29 mouse cellular contexts compared by ENCODE assay signal in genomic region chr6:86768938-86769337, GRCm38 (mm10). TPM values are rescaled to one million over a fixed set of nuclear protein-coding genes. Genes with fewer than 3 reads are reported as not detected.
DNase-seq lines count a peak whose midpoint lies in the region; ATAC-seq and TF ChIP-seq lines count a peak whose summit lies in the region.
"Had no signal": no experiment of that assay in that cellular context is flagged by ENCODE, and none has a peak within 500 bp of the region (broad histone marks: within the 10 kb centered on the region; RNA-seq: fewer than 3 reads in every experiment).

No protein-coding gene starts in this region.

- no peak for ATAC-seq in intestine, postnatal 0 days
- no peak for ATAC-seq in stomach, postnatal 0 days (ENCODE audit: low FRiP score, low TSS enrichment)
- ATAC-seq: forebrain, embryonic 13.5 days; hindbrain, embryonic 16.5 days; liver, embryonic 12.5 days; liver, postnatal 0 days; midbrain, embryonic 15.5 days had no signal

- TF ChIP-seq EP300 in stomach, postnatal 0 days (optimal IDR thresholded peaks at IDR 0.05) = no peak

- no peak for TF ChIP-seq POLR2A in liver, adult 2 months (IDR thresholded peaks at IDR 0.05; ENCODE audit: extremely low read depth, insufficient read depth, low read length)

- H3K4me2 ChIP-seq in intestine, postnatal 0 days (replicated peaks; ENCODE audit: low read depth) = no peak overlapping the region
- H3K4me2 ChIP-seq in stomach, postnatal 0 days (replicated peaks; ENCODE audit: low read depth) = no peak overlapping the region
- H3K4me2 ChIP-seq: embryonic facial prominence, embryonic 15.5 days; forebrain, embryonic 13.5 days; heart, embryonic 15.5 days; limb, embryonic 12.5 days; liver, embryonic 12.5 days; midbrain, embryonic 15.5 days; neural tube, embryonic 15.5 days had no signal

- H3K4me3 ChIP-seq in gastrocnemius, adult 2 months = no peak overlapping the region
- no peak overlapping the region for H3K4me3 ChIP-seq in liver, adult 2 months (ENCODE audit: insufficient read depth, low read depth, low read length)
- H3K4me3 ChIP-seq in intestine, postnatal 0 days (ENCODE audit: low read depth, low read length) = no peak overlapping the region
- H3K4me3 ChIP-seq in stomach, postnatal 0 days (ENCODE audit: low read depth, low read length) = no peak overlapping the region
- no peak overlapping the region for H3K4me3 ChIP-seq in embryonic facial prominence, embryonic 10.5 days
- H3K4me3 ChIP-seq: embryonic facial prominence, embryonic 15.5 days; forebrain, embryonic 13.5 days; heart, embryonic 10.5 days; heart, embryonic 15.5 days; limb, embryonic 12.5 days; liver, embryonic 12.5 days; midbrain, embryonic 15.5 days; neural tube, embryonic 15.5 days had no signal

- no peaks in the 10 kb centered on the region for H3K79me2 ChIP-seq in liver, adult 2 months (ENCODE audit: control insufficient read depth, insufficient read depth, low read length)

- intact Hi-C loops in gastrocnemius, adult 2 months (cut with DNase I) = no loop called here

- no peaks in the 10 kb centered on the region for H3K36me3 ChIP-seq in liver, adult 2 months (ENCODE audit: control insufficient read depth, insufficient read depth, low read length)
- peaks cover 6% of the 10 kb centered on the region; the same call in 1 of the 2 replicates for H3K36me3 ChIP-seq in intestine, postnatal 0 days (ENCODE audit: control insufficient read depth, insufficient read depth)
- H3K36me3 ChIP-seq in stomach, postnatal 0 days (ENCODE audit: control insufficient read depth, insufficient read depth, low read length) = peaks cover 2% of the 10 kb centered on the region; the same call in 1 of the 2 replicates
- H3K36me3 ChIP-seq in embryonic facial prominence, embryonic 10.5 days (replicated peaks) = no peaks in the 10 kb centered on the region
- H3K36me3 ChIP-seq: embryonic facial prominence, embryonic 15.5 days; heart, embryonic 10.5 days; heart, embryonic 15.5 days; limb, embryonic 12.5 days; liver, embryonic 12.5 days; midbrain, embryonic 15.5 days; neural tube, embryonic 15.5 days had no signal

- H3K27ac ChIP-seq in gastrocnemius, adult 2 months = peak overlapping the region; percentile 43; the same call in 1 of the 2 replicates
- H3K27ac ChIP-seq in liver, adult 2 months (replicated peaks; ENCODE audit: insufficient read depth, low read depth, low read length) = no peak overlapping the region
- peak overlapping the region; percentile 71 for H3K27ac ChIP-seq in intestine, postnatal 0 days (ENCODE audit: low read depth, low read length)
- H3K27ac ChIP-seq in stomach, postnatal 0 days (replicated peaks) = 0 out of 2 replicates have a peak overlapping the region, but pooled peaks have one; percentile 18
- no peak overlapping the region for H3K27ac ChIP-seq in embryonic facial prominence, embryonic 10.5 days (replicated peaks)
- H3K27ac ChIP-seq: embryonic facial prominence, embryonic 15.5 days; forebrain, embryonic 13.5 days; heart, embryonic 10.5 days; heart, embryonic 15.5 days; limb, embryonic 12.5 days; liver, embryonic 12.5 days; macrophage; midbrain, embryonic 15.5 days; neural tube, embryonic 15.5 days had no signal

- WGBS in liver, adult 2 months = 82% methylated on average over 4 of the region's 4 CpGs
- WGBS in intestine, postnatal 0 days = 78% methylated on average over 4 of the region's 4 CpGs
- WGBS in stomach, postnatal 0 days = 89% methylated on average over 4 of the region's 4 CpGs
- 84% methylated on average over 4 of the region's 4 CpGs for WGBS in embryonic facial prominence, embryonic 10.5 days

- no peaks in the 10 kb centered on the region for H3K9me3 ChIP-seq in intestine, postnatal 0 days (ENCODE audit: control insufficient read depth)
- H3K9me3 ChIP-seq in stomach, postnatal 0 days (ENCODE audit: control insufficient read depth, low read length) = no peaks in the 10 kb centered on the region
- no peaks in the 10 kb centered on the region for H3K9me3 ChIP-seq in embryonic facial prominence, embryonic 10.5 days
- H3K9me3 ChIP-seq: embryonic facial prominence, embryonic 15.5 days; forebrain, embryonic 13.5 days; heart, embryonic 10.5 days; heart, embryonic 15.5 days; limb, embryonic 12.5 days; liver, embryonic 12.5 days; midbrain, embryonic 15.5 days; neural tube, embryonic 15.5 days had no signal

- H3K4me1 ChIP-seq in liver, adult 2 months (ENCODE audit: control insufficient read depth, insufficient read depth, low read length) = peaks cover 6% of the 10 kb centered on the region
- H3K4me1 ChIP-seq in intestine, postnatal 0 days (replicated peaks; ENCODE audit: control insufficient read depth, insufficient read depth, low read length) = peaks cover 9% of the 10 kb centered on the region
- no peaks in the 10 kb centered on the region for H3K4me1 ChIP-seq in stomach, postnatal 0 days (replicated peaks; ENCODE audit: control insufficient read depth, insufficient read depth)
- H3K4me1 ChIP-seq in embryonic facial prominence, embryonic 10.5 days = no peaks in the 10 kb centered on the region
- H3K4me1 ChIP-seq: embryonic facial prominence, embryonic 15.5 days; forebrain, embryonic 13.5 days; heart, embryonic 15.5 days; limb, embryonic 12.5 days; liver, embryonic 12.5 days; midbrain, embryonic 15.5 days; neural tube, embryonic 15.5 days had no signal

- no peak for TF ChIP-seq CTCF in gastrocnemius, adult 2 months (IDR thresholded peaks at IDR 0.05)
- no peak for TF ChIP-seq CTCF in liver, adult 2 months (IDR thresholded peaks at IDR 0.05; ENCODE audit: low read depth, low read length)
- TF ChIP-seq CTCF in intestine, postnatal 0 days (IDR thresholded peaks at IDR 0.05; ENCODE audit: low read depth) = no peak
- TF ChIP-seq CTCF in stomach, postnatal 0 days (IDR thresholded peaks at IDR 0.05; ENCODE audit: low read depth) = no peak

- DNase-seq in gastrocnemius, adult 2 months = no peak
- no peak for DNase-seq in gastrocnemius, adult 8-10 months (ENCODE audit: low spot score in 2 of 2)
- peak; percentile 13 for DNase-seq in liver, adult 2 months (ENCODE audit: extremely low read depth, low read depth, low spot score)
- DNase-seq in liver = no peak
- DNase-seq in stomach, postnatal 0 days (ENCODE audit: low spot score) = no peak
- no peak for DNase-seq in cerebellum, adult 18-20 months
- no peak for DNase-seq in embryonic facial prominence, embryonic 10.5 days (ENCODE audit: low spot score)
- DNase-seq: adrenal gland, adult 8-10 months; cerebellum, adult 9-10 months; gastrocnemius, postnatal 25 days; heart, adult 11 months; kidney, postnatal 14 days; liver, postnatal 0 days; retina, postnatal 1 day; right cerebral cortex, postnatal 14 days; thymus, adult 18-20 months; thymus, postnatal 25 days had no signal

- no peaks in the 10 kb centered on the region for H3K27me3 ChIP-seq in liver, adult 2 months (ENCODE audit: control insufficient read depth, insufficient read depth, low read length)
- H3K27me3 ChIP-seq in intestine, postnatal 0 days (replicated peaks; ENCODE audit: control insufficient read depth, insufficient read depth, low read length) = no peaks in the 10 kb centered on the region
- H3K27me3 ChIP-seq in stomach, postnatal 0 days (ENCODE audit: control insufficient read depth, insufficient read depth, low read length) = no peaks in the 10 kb centered on the region
- H3K27me3 ChIP-seq in embryonic facial prominence, embryonic 10.5 days (replicated peaks; ENCODE audit: low read depth, poor library complexity, severe bottlenecking) = no peaks in the 10 kb centered on the region
- H3K27me3 ChIP-seq: CH12.LX; embryonic facial prominence, embryonic 15.5 days; forebrain, embryonic 13.5 days; heart, embryonic 15.5 days; limb, embryonic 12.5 days; liver, embryonic 12.5 days; midbrain, embryonic 15.5 days; neural tube, embryonic 15.5 days had no signal

- H3K9ac ChIP-seq in liver, adult 2 months (ENCODE audit: low read depth, low read length) = no peak overlapping the region
- H3K9ac ChIP-seq in intestine, postnatal 0 days (ENCODE audit: low read depth, low read length) = no peak overlapping the region
- no peak overlapping the region for H3K9ac ChIP-seq in stomach, postnatal 0 days (ENCODE audit: low read length)
- H3K9ac ChIP-seq: embryonic facial prominence, embryonic 15.5 days; forebrain, embryonic 13.5 days; heart, embryonic 15.5 days; limb, embryonic 12.5 days; liver, embryonic 12.5 days; liver, postnatal 0 days; midbrain, embryonic 15.5 days; neural tube, embryonic 15.5 days had no signal

RNA-seq across cellular contexts. Expression of gene Anxa4, which starts 24.4 kb away (rescaled TPM):
- 10 to 100 TPM; 18.7 to 21.4 TPM for total RNA-seq in gastrocnemius, adult 2 months (2021)
- 10 to 100 TPM; 14.2 to 26.6 (median 21.2) TPM for total RNA-seq in gastrocnemius, adult 8-10 months (2022)
- total RNA-seq in liver, adult 2 months (2014; rRNA removed) = 49.1 and 57.6 TPM in 2 replicates
- 31.2 and 31.7 TPM in 2 replicates for polyA plus RNA-seq in liver, adult 2 months (2012; rRNA removed)
- polyA plus RNA-seq in intestine, postnatal 0 days (2015; fragmentation: Nextera tagmentation; extraction: Ambion mirVana) = 541 and 578 TPM in 2 replicates
- 111 and 114 TPM in 2 replicates for polyA plus RNA-seq in stomach, postnatal 0 days (2015; fragmentation: Nextera tagmentation; extraction: Ambion mirVana)
- polyA plus RNA-seq in embryonic facial prominence, embryonic 10.5 days (2016; fragmentation: Nextera tagmentation; extraction: Ambion mirVana) = 6.8 and 7.0 TPM in 2 replicates

RNA-seq across cellular contexts. Expression of gene Gmcl1, which starts 35.8 kb away (rescaled TPM):
- 1 to 10 TPM; 2.6 to 3.2 TPM for total RNA-seq in gastrocnemius, adult 2 months (2021)
- total RNA-seq in gastrocnemius, adult 8-10 months (2022) = 1 to 10 TPM; 2.1 to 2.6 (median 2.4) TPM
- 6.4 and 8.3 TPM in 2 replicates for total RNA-seq in liver, adult 2 months (2014; rRNA removed)
- 3.4 and 4.0 TPM in 2 replicates for polyA plus RNA-seq in liver, adult 2 months (2012; rRNA removed)
- 16.1 and 16.7 TPM in 2 replicates for polyA plus RNA-seq in intestine, postnatal 0 days (2015; fragmentation: Nextera tagmentation; extraction: Ambion mirVana)
- polyA plus RNA-seq in stomach, postnatal 0 days (2015; fragmentation: Nextera tagmentation; extraction: Ambion mirVana) = 11.6 and 14.0 TPM in 2 replicates
- polyA plus RNA-seq in embryonic facial prominence, embryonic 10.5 days (2016; fragmentation: Nextera tagmentation; extraction: Ambion mirVana) = 36.2 and 36.3 TPM in 2 replicates

Comparison
In these comparisons a context has a peak if more than half of its experiments do, and no peak if none do; other contexts are left out.
1. H3K27ac ChIP-seq: peak in gastrocnemius, adult 2 months (single experiment), intestine, postnatal 0 days (single experiment) and stomach, postnatal 0 days (single experiment); none in liver, adult 2 months (single experiment) and embryonic facial prominence, embryonic 10.5 days (single experiment).